Mouse (Mus musculus): ENCODE data around the gene Usp40. TPM values are rescaled to one million over a fixed set of nuclear protein-coding genes. Genes with fewer than 3 reads are reported as not detected.
"Not testable (repeated sequence)": the region's sequence is repeated elsewhere in the genome, so short reads cannot be mapped to it uniquely, and the experiment has no call there.

Usp40 gene
- polyA plus RNA-seq (2016; fragmentation: Nextera tagmentation; extraction: Ambion mirVana) = 32.7 and 35.4 TPM in 2 replicates

DNA sequence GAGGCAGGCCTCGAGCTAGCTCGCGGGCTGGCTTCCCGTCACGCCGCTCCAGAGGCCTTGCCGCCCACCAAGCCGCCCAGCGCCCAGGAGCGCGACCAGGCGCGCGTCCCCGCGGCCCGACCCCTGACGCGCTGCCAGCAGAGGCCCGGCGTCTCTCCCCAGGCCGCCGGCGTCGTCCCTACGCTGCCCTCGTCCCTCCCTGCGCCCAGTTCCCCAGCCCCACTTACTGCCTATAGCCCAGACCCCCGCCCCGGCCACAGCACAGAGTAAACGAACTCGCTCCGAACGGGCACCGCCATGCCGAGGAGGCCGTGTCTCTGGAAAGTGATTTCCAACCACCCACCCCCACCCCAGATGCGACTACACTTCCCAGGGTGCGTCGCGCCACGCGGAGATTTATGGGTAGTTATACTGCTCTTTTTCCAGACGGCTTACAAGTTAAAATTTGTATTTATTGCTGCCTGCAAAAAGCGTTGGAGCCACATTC is at the start of gene Usp40:
Gene Usp40, minus strand, starts transcription at position 341 of the 487 bp plus-strand sequence.
- WGBS = under 1% methylated on average over 45 of the region's 45 CpGs
- Histone ChIP-seq H3K9me3 (replicated peaks) (no peaks in the 10 kb centered on the region), H3K36me3 (peaks cover 14% of the 10 kb centered on the region), H3K4me1 (replicated peaks) (peaks cover 15% of the 10 kb centered on the region), H3K27me3 (replicated peaks) (no peaks in the 10 kb centered on the region), H3K9ac (peak within 1 kb of the TSS; percentile 94), H3K4me2 (peak within 1 kb of the TSS; percentile 74), H3K27ac (ENCODE audit: poor library complexity, severe bottlenecking) (peak within 1 kb of the TSS; percentile 92), H3K4me3 (peak within 1 kb of the TSS; percentile 81)
- ATAC-seq (ENCODE audit: insufficient number of reproducible peaks, low FRiP score) = peak; percentile 91

DNA sequence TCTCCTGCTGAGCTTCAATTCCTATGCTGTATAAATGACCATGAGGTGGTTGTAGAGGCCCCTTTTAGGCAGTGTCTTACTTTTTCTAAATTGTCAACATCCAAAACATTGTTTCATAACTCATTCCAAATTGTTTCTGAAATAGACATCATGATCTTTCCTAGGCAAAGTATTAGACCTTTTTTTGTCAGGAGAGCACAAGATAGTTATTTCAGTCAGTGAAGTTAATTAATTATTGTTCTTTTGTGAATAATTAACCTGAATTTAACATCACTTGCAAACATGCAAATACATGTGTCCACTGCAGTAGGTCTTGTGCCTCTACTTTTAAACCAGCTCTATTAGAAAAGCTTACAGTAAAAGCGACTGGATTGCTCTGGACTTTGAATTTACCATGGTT is 46.7 kb upstream of the Usp40 start, which contains the start of gene Ugt1a10:
Gene Ugt1a10, plus strand, starts transcription at position 301 of the 400 bp plus-strand sequence.
- Histone ChIP-seq H3K4me3 (no peak within 1 kb of the TSS), H3K9me3 (replicated peaks) (no peaks in the 10 kb centered on the region), H3K27ac (ENCODE audit: poor library complexity, severe bottlenecking) (no peak within 1 kb of the TSS), H3K4me2 (no peak within 1 kb of the TSS), H3K36me3 (no peaks in the 10 kb centered on the region), H3K9ac (no peak within 1 kb of the TSS), H3K4me1 (replicated peaks) (no peaks in the 10 kb centered on the region), H3K27me3 (replicated peaks) (no peaks in the 10 kb centered on the region)
- WGBS = 71% methylated on average over 1 of the region's 1 CpGs
- ATAC-seq (ENCODE audit: insufficient number of reproducible peaks, low FRiP score) = no peak

DNA sequence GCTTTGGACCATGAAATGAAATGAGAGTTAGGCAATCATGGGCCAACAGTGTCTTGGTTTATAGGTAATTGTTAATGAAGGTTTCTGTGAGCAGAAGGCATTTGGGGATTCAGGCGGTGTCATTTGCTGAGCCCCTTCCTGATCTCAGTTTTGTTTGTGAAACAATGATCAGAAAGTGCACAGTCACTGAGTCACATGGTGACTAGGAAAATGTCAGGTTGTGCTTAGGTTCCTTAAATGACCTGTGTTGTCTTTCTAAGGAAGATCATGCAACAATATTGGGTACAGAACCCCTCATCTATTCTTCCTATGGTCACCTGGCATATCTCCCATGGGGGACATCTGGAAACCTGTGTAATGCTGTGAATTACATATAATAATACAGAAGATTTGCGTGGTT is 39.1 kb upstream of the Usp40 start:
- H3K27me3 ChIP-seq (replicated peaks); H3K4me1 ChIP-seq (replicated peaks); H3K27ac ChIP-seq (ENCODE audit: poor library complexity, severe bottlenecking); H3K9me3 ChIP-seq (replicated peaks); H3K9ac ChIP-seq; H3K4me3 ChIP-seq; H3K36me3 ChIP-seq; ATAC-seq (ENCODE audit: insufficient number of reproducible peaks, low FRiP score); H3K4me2 ChIP-seq: not testable (repeated sequence)
- WGBS = 73% methylated on average over 2 of the region's 2 CpGs

DNA sequence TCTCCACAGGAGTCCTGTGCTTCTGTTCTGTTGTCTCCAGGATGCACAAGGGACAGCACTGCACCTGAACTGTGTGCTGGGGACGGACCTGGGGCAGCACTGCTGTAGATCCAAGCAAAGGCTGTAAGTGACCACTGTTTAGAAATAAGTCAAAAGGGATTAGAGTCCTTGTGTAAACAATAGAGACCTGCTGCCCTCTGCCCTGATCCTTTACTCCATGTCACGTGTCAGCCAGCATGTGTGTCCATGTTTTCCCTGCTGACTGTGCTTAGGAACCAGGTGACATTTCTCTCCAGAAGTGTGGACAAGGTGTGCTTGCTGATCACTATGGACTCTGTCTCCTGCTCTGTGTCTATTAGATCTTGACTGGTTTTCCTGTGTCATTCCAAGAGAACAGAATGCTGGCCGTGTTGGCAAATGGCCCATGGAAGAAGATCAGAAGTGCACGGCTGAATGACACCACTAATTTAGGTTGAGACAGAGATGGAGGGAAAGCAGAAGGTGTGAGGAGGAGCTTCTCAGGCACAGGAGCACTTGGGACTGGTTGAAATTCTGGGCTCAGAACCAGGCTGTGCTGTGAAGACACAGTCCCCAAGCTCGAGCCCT is 36.6 kb upstream of the Usp40 start:
- 69% methylated on average over 4 of the region's 5 CpGs for WGBS
- not testable (repeated sequence) for ATAC-seq (ENCODE audit: insufficient number of reproducible peaks, low FRiP score); H3K4me2 ChIP-seq; H3K9ac ChIP-seq; H3K4me3 ChIP-seq; H3K4me1 ChIP-seq (replicated peaks); H3K27me3 ChIP-seq (replicated peaks); H3K9me3 ChIP-seq (replicated peaks); H3K36me3 ChIP-seq; H3K27ac ChIP-seq (ENCODE audit: poor library complexity, severe bottlenecking)

DNA sequence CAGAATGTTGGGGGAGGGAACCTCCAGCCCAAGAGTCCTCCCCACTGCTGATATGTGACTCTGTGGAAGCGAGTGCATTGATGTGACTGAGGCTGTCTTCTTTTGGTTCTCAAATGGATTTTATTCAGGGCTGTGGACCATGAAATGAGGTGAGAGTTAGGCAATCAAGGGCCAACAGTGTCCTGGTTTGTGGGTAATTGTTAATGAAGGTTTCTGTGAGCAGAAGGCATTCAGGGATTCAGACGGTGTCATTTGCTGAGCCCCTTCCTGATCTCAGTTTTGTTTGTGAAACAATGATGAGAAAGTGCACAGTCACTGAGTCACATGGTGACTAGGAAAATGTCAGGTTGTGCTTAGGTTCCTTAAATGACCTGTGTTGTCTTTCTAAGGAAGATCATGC is 34.7 kb upstream of the Usp40 start:
- not testable (repeated sequence) for H3K36me3 ChIP-seq; ATAC-seq (ENCODE audit: insufficient number of reproducible peaks, low FRiP score); H3K4me3 ChIP-seq; H3K9ac ChIP-seq; H3K4me1 ChIP-seq (replicated peaks); H3K27ac ChIP-seq (ENCODE audit: poor library complexity, severe bottlenecking); H3K27me3 ChIP-seq (replicated peaks); H3K9me3 ChIP-seq (replicated peaks); H3K4me2 ChIP-seq
- WGBS = 58% methylated on average over 1 of the region's 2 CpGs

DNA sequence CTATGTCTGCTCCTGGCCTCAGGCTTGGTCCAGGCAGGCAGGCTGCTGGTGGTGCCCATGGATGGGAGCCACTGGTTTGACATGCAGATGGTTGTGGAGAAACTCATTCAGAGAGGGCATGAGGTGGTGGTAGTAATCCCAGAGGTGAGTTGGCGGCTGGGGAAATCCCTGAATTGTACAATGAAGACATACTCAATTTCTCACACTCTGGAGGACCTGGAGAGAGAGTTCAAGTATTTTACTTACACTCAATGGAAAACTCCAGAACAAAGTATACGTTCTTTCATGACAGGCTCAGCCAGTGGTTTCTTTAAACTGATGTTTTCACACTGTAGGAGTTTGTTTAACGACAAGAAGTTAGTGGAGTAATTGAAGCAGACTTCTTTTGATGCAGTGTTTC is 16.9 kb upstream of the Usp40 start:
- not testable (repeated sequence) for H3K4me1 ChIP-seq (replicated peaks); H3K4me3 ChIP-seq; H3K36me3 ChIP-seq; H3K27ac ChIP-seq (ENCODE audit: poor library complexity, severe bottlenecking); H3K9ac ChIP-seq; ATAC-seq (ENCODE audit: insufficient number of reproducible peaks, low FRiP score); H3K4me2 ChIP-seq; H3K9me3 ChIP-seq (replicated peaks); H3K27me3 ChIP-seq (replicated peaks)
- WGBS = 76% methylated on average over 3 of the region's 3 CpGs

DNA sequence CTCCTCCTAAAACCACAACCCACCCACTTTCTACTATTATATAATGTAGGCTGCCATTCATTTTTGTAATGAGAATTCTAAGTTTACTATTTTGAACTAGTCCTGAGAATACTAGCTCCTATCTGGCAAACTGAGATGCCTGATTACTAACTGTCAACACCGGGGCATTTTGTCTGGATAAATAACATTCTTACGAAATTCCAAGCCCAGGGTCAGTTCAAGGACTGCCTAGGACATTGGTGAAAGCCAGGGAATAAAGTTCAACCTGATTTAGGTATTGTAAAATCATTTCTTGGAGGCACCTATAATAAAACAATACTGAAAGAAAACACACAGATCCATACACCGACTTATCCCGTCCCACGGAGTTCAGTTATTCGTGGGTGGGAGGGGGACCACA is 7.0 kb upstream of the Usp40 start:
- no peak for ATAC-seq (ENCODE audit: insufficient number of reproducible peaks, low FRiP score)

DNA sequence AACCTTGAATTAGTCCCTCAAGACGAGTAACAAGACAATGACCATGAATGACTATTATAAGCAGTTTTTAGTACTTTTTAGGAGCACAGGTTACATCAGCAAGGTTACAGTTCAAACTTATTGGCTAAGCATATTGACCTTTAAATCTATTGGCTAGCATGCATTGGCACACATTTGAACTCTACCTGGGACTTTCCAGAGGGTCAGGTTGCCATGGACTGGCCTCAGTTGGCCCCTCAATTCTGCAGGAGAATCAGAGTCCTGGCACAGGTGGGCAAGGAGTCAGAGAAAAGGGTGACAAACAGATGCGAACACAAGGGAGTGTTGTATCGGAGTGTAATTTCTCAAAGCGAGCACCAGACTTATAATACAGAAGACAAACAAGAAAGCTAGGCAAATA is 6.3 kb upstream of the Usp40 start:
- Histone ChIP-seq H3K4me2 (no peak overlapping the region), H3K27me3 (replicated peaks) (no peaks in the 10 kb centered on the region), H3K9me3 (replicated peaks) (peaks cover 3% of the 10 kb centered on the region), H3K36me3 (no peaks in the 10 kb centered on the region), H3K27ac (ENCODE audit: poor library complexity, severe bottlenecking) (no peak overlapping the region), H3K4me3 (no peak overlapping the region), H3K4me1 (replicated peaks) (no peaks in the 10 kb centered on the region), H3K9ac (no peak overlapping the region)
- no peak for ATAC-seq (ENCODE audit: insufficient number of reproducible peaks, low FRiP score)
- WGBS = 90% methylated on average over 4 of the region's 4 CpGs

More for the DNA sequence above, 7.0 kb upstream of the Usp40 start:
- no peak overlapping the region for H3K9ac ChIP-seq
- H3K4me3 ChIP-seq = no peak overlapping the region
- H3K27me3 ChIP-seq (replicated peaks) = no peaks in the 10 kb centered on the region
- H3K36me3 ChIP-seq = no peaks in the 10 kb centered on the region
- H3K4me1 ChIP-seq (replicated peaks) = no peaks in the 10 kb centered on the region
- whole genome bisulfite sequencing = 80% methylated on average over 6 of the region's 6 CpGs
- H3K4me2 ChIP-seq = no peak overlapping the region
- H3K9me3 ChIP-seq (replicated peaks) = peaks cover 3% of the 10 kb centered on the region
- no peak overlapping the region for H3K27ac ChIP-seq (ENCODE audit: poor library complexity, severe bottlenecking)

DNA sequence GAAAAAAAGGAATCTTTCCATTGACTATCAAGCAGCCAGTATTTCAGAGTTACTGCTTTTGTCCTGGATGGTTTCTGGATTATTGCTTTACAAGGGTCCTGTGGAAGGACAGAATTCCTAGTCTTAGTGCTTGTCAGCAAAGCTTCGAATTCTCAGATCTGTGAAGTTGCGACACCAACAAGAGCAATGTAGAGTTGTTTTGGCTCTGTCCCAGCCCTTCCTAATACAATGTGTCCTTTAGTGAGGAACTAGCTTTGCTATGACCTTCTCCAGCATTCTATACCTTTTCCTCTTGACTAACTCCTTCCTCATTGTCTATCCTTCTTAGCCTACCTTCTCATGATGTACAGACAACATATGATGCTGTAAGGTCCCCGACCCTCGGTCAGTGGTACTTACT is 5.8 kb upstream of the Usp40 start:
- ATAC-seq (ENCODE audit: insufficient number of reproducible peaks, low FRiP score) = no peak
- 84% methylated on average over 4 of the region's 4 CpGs for WGBS

DNA sequence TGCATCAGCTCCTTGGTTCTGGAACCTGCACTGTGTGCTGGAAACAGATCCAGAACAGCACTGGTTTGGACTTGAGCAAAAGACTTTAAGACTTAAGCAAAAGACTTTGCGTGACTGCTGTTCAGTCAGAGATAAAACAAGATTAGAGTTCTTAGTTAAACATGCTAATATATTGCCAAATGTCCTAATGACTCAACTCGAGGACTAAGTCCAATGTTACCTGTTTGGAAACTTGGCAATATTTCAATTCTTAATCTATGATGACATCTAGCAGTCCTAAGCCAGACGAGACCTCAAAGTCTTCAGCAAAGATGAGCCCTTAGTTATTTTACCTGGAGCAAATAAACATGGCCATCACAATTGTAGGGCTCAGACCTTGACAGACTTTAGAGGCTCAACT is 5.4 kb upstream of the Usp40 start:
- Histone ChIP-seq H3K4me1 (replicated peaks) (0 out of 2 replicates have a peak, but pooled peaks cover 4% of the 10 kb centered on the region), H3K9me3 (replicated peaks) (peaks cover 3% of the 10 kb centered on the region), H3K4me3 (no peak overlapping the region), H3K27ac (ENCODE audit: poor library complexity, severe bottlenecking) (no peak overlapping the region), H3K9ac (no peak overlapping the region), H3K36me3 (no peaks in the 10 kb centered on the region), H3K27me3 (replicated peaks) (no peaks in the 10 kb centered on the region), H3K4me2 (no peak overlapping the region)
- ATAC-seq (ENCODE audit: insufficient number of reproducible peaks, low FRiP score) = no peak
- 67% methylated on average over 3 of the region's 3 CpGs for WGBS

More for the DNA sequence above, 5.8 kb upstream of the Usp40 start:
- Histone ChIP-seq H3K27ac (ENCODE audit: poor library complexity, severe bottlenecking) (no peak overlapping the region), H3K4me1 (replicated peaks) (no peaks in the 10 kb centered on the region), H3K9ac (no peak overlapping the region), H3K4me2 (no peak overlapping the region), H3K36me3 (no peaks in the 10 kb centered on the region), H3K9me3 (replicated peaks) (peaks cover 3% of the 10 kb centered on the region), H3K27me3 (replicated peaks) (no peaks in the 10 kb centered on the region), H3K4me3 (no peak overlapping the region)

DNA sequence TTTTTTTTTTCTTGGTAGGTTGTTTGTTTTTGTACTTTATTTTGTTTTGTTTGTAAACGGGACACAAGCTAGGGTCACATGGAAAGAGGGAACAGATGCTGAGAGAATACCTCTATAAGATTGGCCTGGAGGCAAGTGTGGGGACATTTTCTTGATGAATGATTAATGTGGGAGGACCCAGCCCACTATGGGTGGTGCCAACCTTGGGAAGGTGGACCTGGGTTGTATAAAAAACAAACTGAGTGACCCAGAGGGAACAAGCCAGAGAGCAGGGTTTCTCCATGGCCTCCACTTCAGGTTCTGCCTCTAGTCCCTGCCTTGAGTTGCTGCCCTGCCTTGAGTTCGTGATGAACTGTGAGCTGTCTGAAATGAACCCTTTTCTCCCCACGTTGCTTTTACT is 1.2 kb upstream of the Usp40 start:
- Histone ChIP-seq H3K9me3 (replicated peaks) (no peaks in the 10 kb centered on the region), H3K4me1 (replicated peaks) (peaks cover 15% of the 10 kb centered on the region), H3K27me3 (replicated peaks) (no peaks in the 10 kb centered on the region), H3K9ac (no peak overlapping the region), H3K4me3 (no peak overlapping the region), H3K4me2 (no peak overlapping the region), H3K27ac (ENCODE audit: poor library complexity, severe bottlenecking) (no peak overlapping the region), H3K36me3 (peaks cover 8% of the 10 kb centered on the region)
- 61% methylated on average over 3 of the region's 3 CpGs for WGBS
- no peak for ATAC-seq (ENCODE audit: insufficient number of reproducible peaks, low FRiP score)

DNA sequence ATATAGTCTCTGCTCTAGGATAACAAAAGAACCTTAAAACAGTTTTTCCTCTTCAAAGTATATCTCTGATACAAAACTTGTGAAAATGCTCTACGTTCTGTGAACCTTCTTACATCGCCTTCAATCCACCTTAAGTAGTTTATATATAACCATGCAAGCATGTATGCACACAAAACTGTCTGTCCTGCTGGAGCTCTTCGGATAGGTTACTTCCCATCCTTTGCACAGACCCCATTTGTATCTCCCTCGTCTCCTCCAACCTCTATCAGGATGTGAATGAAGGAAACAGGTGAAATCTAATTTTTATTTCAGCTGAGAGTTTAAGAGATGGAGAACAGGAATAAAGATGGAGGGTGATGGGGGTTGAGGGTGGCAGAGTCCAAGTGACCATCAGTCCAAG is 384 bp upstream of the Usp40 start:
- H3K9ac ChIP-seq = no peak overlapping the region
- H3K36me3 ChIP-seq = peaks cover 11% of the 10 kb centered on the region
- H3K9me3 ChIP-seq (replicated peaks) = no peaks in the 10 kb centered on the region

More for the DNA sequence above, 384 bp upstream of the Usp40 start:
- Histone ChIP-seq H3K27me3 (replicated peaks) (no peaks in the 10 kb centered on the region), H3K4me2 (peak overlapping the region; percentile 74), H3K4me3 (peak overlapping the region; percentile 81), H3K4me1 (replicated peaks) (peaks cover 15% of the 10 kb centered on the region), H3K27ac (ENCODE audit: poor library complexity, severe bottlenecking) (no peak overlapping the region)
- WGBS = 45% methylated on average over 4 of the region's 4 CpGs
- ATAC-seq (ENCODE audit: insufficient number of reproducible peaks, low FRiP score) = no peak
